Mouse (Mus musculus) embryonic facial prominence, embryonic 14.5 days (tissue): Measurements from ENCODE around the gene Ptgir. TPM values are rescaled to one million over a fixed set of nuclear protein-coding genes. Genes with fewer than 3 reads are reported as not detected.

Experiments used
- ATAC-seq: fragments of 200-750 bp; cut with Nextera tagmentation; 2 replicates; pipeline ENCODE4 v1.8.0; 2017; ENCODE audit warnings: low read depth, moderate number of reproducible peaks, moderate TSS enrichment
- DNase-seq: peaks from one replicate; pipeline ENCODE4 v3.0.0-alpha.2; 2015; ENCODE audit warnings: low spot score
- H3K27ac ChIP-seq: fragments of 300-500 bp; sonication (generic); replicated peaks from 2 replicates; pipeline ENCODE4 v1.5.1; 2014; ENCODE audit warnings: low read depth, mild to moderate bottlenecking, low read length, moderate library complexity
- H3K27me3 ChIP-seq: fragments of 300-500 bp; sonication (generic); replicated peaks from 2 replicates; pipeline ENCODE4 v1.6.1; 2014; ENCODE audit warnings: low read length; ENCODE audit not compliant: control insufficient read depth, insufficient read depth
- H3K36me3 ChIP-seq: fragments of 300-500 bp; sonication (generic); 2 replicates; pipeline ENCODE4 v1.6.1; 2014; ENCODE audit warnings: low read length, mixed read lengths; ENCODE audit not compliant: control insufficient read depth, insufficient read depth
- H3K4me1 ChIP-seq: fragments of 300-500 bp; sonication (generic); 2 replicates; pipeline ENCODE4 v1.6.1; 2014; ENCODE audit warnings: antibody characterized with exemption, low read length; ENCODE audit not compliant: control insufficient read depth, insufficient read depth
- H3K4me2 ChIP-seq: fragments of 300-500 bp; sonication (generic); 2 replicates; pipeline ENCODE4 v1.6.1; 2014; ENCODE audit warnings: low read depth, mild to moderate bottlenecking, low read length, moderate library complexity, mixed read lengths
- H3K4me3 ChIP-seq: fragments of 300-500 bp; sonication (generic); 2 replicates; pipeline ENCODE4 v1.5.1; 2014; ENCODE audit warnings: low read depth, mild to moderate bottlenecking, low read length
- H3K9ac ChIP-seq: fragments of 300-500 bp; sonication (generic); 2 replicates; pipeline ENCODE4 v1.6.1; 2014; ENCODE audit warnings: low read depth, mild to moderate bottlenecking, low read length, moderate library complexity, mixed read lengths
- H3K9me3 ChIP-seq: fragments of 300-500 bp; sonication (generic); 2 replicates; pipeline ENCODE4 v1.6.1; 2016; ENCODE audit warnings: low read length; ENCODE audit not compliant: control insufficient read depth
- WGBS: fragments of 180-500 bp; shearing (Covaris S2); extraction: QIAGEN DNeasy Blood & Tissue Kit; methylation state at CpG from one replicate; pipeline ENCODE4 v1.1.7; 2014; 5-methylcytosine and 5-hydroxymethylcytosine counted together
- polyA plus RNA-seq: library from polyadenylated mRNA; unstranded; fragments of >200 nt; fragmentation: Nextera tagmentation; extraction: Ambion mirVana; gene quantifications from 2 replicates; pipeline ENCODE4 v1.2.1, GENCODE M21; 2014

Ptgir gene
- polyA plus RNA-seq, 1 experiment from 2014 or later, result 1.9 TPM

DNA sequence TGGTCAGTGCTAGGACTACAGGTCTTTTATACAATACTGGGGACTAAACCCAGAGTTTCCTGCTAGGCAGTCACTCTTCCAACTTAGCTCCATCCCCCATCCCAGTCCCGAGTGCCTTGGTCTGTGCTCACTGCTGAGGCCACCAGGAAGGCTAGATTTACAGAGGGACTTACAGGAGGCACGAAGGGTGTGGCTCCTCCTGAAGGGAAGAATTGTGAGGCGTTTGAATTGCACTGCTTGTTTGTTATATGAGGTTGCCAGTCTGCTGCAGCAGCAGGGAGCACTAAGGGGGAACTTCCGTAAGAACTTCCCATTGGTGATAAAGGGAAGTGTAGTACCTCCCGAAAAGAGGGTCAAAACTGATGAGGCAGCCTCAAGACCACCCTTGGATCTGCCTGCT lies 25.7 kb upstream of the Ptgir start:
- ATAC-seq (no peak), DNase-seq (no peak)
- Histone ChIP-seq H3K9me3 (peaks cover 4% of the 10 kb centered on the region; the same call in 1 of the 2 replicates), H3K4me2 (no peak overlapping the region), H3K9ac (no peak overlapping the region), H3K4me1 (peaks cover 11% of the 10 kb centered on the region; the same call in 1 of the 2 replicates), H3K27ac (peak overlapping the region; percentile 59), H3K36me3 (peaks cover 56% of the 10 kb centered on the region), H3K4me3 (no peak overlapping the region), H3K27me3 (no peaks in the 10 kb centered on the region)
- 18% methylated on average over 5 of the region's 5 CpGs for WGBS

DNA sequence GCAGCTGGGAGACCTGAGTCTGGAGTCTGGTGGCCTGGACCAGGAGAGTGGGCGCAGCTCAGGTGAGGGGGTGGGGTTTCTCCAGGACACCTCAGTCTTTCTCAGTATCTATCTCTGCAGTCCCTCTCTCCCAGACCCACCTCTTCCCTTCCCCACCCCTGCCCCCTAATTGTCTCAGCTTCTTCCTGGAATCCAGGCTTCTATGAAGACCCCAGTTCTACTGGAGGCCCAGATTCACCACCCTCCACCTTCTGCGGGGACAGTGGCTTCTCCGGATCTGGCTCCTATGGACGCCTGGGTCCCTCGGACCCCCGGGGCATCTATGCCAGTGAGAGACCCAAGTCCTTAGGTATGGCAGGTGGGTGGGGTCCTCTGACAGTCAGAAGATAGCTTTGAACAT lies 23.1 kb upstream of the Ptgir start:
- Histone ChIP-seq H3K27me3 (no peaks in the 10 kb centered on the region), H3K4me1 (peaks cover 6% of the 10 kb centered on the region; the same call in 1 of the 2 replicates), H3K36me3 (peaks cover 79% of the 10 kb centered on the region), H3K4me3 (no peak overlapping the region), H3K27ac (no peak overlapping the region), H3K4me2 (no peak overlapping the region), H3K9me3 (peaks cover 12% of the 10 kb centered on the region; the same call in 1 of the 2 replicates), H3K9ac (no peak overlapping the region)
- 91% methylated on average over 6 of the region's 6 CpGs for WGBS
- no peak for ATAC-seq
- DNase-seq, result no peak

DNA sequence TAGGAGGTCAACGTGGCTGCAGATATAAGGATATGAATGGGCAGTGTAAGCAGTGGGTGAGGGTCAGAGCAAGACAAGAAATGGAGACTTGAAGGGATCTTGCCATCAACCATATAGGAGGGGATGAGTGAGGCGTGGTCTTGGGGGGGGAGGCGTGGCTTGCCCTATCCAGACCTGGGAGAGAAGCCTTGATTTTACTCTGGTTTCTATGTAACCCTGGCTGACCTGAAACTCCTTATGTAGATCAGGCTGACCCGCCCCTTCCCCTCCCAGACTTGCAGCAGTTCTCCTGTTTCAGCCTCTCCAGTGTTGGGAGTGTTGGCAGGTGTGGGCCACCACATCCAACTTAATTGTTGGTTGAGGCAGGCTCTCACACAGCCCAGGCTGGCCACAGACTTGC lies 22.0 kb upstream of the Ptgir start:
- WGBS, result 60% methylated on average over 4 of the region's 4 CpGs
- H3K36me3 ChIP-seq, result peaks cover 72% of the 10 kb centered on the region
- DNase-seq (no peak), ATAC-seq (no peak)
- no peaks in the 10 kb centered on the region for H3K27me3 ChIP-seq
- no peak overlapping the region for H3K9ac ChIP-seq
- no peak overlapping the region for H3K27ac ChIP-seq
- peaks cover 6% of the 10 kb centered on the region for H3K4me1 ChIP-seq
- H3K4me3 ChIP-seq, result no peak overlapping the region
- peaks cover 12% of the 10 kb centered on the region; the same call in 1 of the 2 replicates for H3K9me3 ChIP-seq
- no peak overlapping the region for H3K4me2 ChIP-seq

DNA sequence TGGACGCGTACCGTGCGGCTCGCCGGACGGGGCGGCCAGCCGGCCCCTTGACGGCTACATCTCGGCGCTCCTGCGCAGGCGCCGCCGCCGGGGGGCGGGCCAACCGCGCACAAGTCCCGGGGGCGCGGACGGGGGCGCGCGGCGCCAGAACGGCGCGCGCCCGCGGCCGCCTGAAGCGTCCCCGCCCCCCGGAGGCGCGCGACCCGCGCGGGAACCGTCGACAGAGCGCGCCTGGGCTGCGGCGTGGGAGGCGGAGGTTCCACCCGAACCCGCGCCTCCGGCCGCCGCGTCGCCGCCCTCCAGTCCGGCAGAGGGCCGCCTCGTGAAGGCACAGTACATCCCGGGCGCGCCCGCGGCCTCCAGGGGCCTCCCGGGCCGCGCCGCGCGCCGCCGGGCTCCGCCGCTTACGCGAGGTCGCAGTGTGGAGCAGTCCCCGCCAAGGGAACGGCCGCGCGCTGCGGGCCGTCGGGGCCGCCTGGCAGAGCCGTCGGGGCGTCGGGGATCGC lies 21.0 kb upstream of the Ptgir start:
- Histone ChIP-seq H3K4me1 (peaks cover 2% of the 10 kb centered on the region; the same call in 1 of the 2 replicates), H3K4me2 (peak overlapping the region; percentile 26), H3K27ac (no peak overlapping the region), H3K36me3 (peaks cover 71% of the 10 kb centered on the region), H3K9me3 (peaks cover 12% of the 10 kb centered on the region; the same call in 1 of the 2 replicates), H3K9ac (peak overlapping the region; percentile 30; the same call in 1 of the 2 replicates), H3K4me3 (peak overlapping the region; percentile 30), H3K27me3 (no peaks in the 10 kb centered on the region)
- DNase-seq (no peak), ATAC-seq (peak; percentile 27; the same call in 1 of the 2 replicates)
- WGBS, result 27% methylated on average over 14 of the region's 95 CpGs

DNA sequence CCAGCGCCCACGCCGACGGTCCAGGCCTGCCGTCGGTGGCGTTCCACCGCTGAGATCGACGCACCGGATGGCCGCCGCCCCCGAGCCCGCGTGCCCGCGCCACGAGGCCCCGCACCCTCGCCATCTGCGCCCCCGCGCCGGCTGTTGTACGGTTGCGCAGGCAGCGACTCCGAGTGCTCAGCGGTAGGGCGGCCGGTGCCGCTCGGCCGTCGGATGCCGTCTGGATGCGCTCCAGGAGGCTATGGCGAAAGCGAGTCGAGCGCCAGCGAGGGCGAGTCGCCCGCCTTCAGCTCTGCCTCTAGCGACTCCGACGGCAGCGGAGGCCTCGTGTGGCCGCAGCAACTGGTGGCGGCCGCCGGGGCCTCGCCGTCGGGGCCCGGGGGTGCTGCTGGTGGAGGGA lies 20.4 kb upstream of the Ptgir start:
- H3K27me3 ChIP-seq, result no peaks in the 10 kb centered on the region
- peaks cover 3% of the 10 kb centered on the region; the same call in 1 of the 2 replicates for H3K4me1 ChIP-seq
- H3K9ac ChIP-seq, result 0 out of 2 replicates have a peak overlapping the region, but pooled peaks have one; percentile 30
- peaks cover 12% of the 10 kb centered on the region; the same call in 1 of the 2 replicates for H3K9me3 ChIP-seq
- no peak overlapping the region for H3K27ac ChIP-seq
- DNase-seq (no peak), ATAC-seq (no peak)
- peak overlapping the region; percentile 30 for H3K4me3 ChIP-seq
- H3K4me2 ChIP-seq, result 0 out of 2 replicates have a peak overlapping the region, but pooled peaks have one; percentile 26
- 57% methylated on average over 29 of the region's 59 CpGs for WGBS
- H3K36me3 ChIP-seq, result peaks cover 70% of the 10 kb centered on the region

DNA sequence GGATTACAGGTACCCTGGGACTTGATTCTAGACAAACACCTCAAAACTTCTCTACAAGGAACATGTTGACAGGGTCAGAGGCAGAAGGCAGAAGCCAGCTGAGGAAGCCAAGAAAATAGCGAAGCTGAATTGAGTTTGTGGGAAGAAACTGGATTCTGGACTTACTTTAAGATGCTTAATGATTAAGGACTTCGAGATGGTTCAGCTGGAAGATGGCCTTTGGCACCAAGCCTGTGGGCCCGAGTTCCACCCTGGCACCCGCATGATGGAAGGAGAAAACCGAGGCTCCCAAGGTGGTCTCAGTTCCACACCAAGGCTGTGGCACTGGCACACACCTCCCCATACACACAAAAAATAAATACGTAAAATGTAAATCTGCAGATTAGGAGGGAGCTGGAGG lies 15.8 kb upstream of the Ptgir start:
- H3K36me3 ChIP-seq, result peaks cover 30% of the 10 kb centered on the region
- H3K4me3 ChIP-seq, result peak overlapping the region; percentile 39
- DNase-seq, result no peak
- H3K9ac ChIP-seq, result peak overlapping the region; percentile 46; the same call in 1 of the 2 replicates
- H3K27ac ChIP-seq, result peak overlapping the region; percentile 93
- H3K27me3 ChIP-seq, result no peaks in the 10 kb centered on the region
- no peak for ATAC-seq
- WGBS, result 16% methylated on average over 6 of the region's 6 CpGs
- H3K9me3 ChIP-seq, result peaks cover 9% of the 10 kb centered on the region; the same call in 1 of the 2 replicates
- peaks cover 34% of the 10 kb centered on the region for H3K4me1 ChIP-seq
- H3K4me2 ChIP-seq, result peak overlapping the region; percentile 64

DNA sequence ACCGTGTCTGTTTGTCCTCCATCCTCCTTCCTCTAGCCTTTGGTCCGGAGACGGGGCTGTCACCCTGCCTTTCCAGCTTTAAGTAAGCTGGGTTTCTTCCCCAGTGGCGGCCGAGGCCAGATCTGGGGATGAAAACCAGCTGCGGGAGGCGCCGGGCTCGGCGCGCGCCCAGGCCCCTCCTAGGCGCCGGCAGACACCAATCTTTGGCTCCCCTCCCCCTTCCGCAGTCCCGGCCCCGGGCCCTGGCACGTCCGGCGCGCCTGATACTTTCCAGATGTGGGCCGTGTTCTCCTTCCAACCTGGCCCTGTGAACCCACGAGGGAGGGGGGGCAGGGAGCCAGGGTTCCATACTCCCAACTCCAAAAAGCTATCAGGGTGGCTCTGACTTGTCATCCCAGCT lies 15.3 kb upstream of the Ptgir start:
- Histone ChIP-seq H3K4me1 (peaks cover 34% of the 10 kb centered on the region), H3K27ac (peak overlapping the region; percentile 93), H3K4me2 (peak overlapping the region; percentile 64), H3K9ac (peak overlapping the region; percentile 46; the same call in 1 of the 2 replicates), H3K36me3 (peaks cover 26% of the 10 kb centered on the region), H3K27me3 (no peaks in the 10 kb centered on the region), H3K4me3 (peak overlapping the region; percentile 39), H3K9me3 (peaks cover 5% of the 10 kb centered on the region; the same call in 1 of the 2 replicates)
- ATAC-seq (peak; percentile 82), DNase-seq (peak; percentile 94)
- under 1% methylated on average over 23 of the region's 23 CpGs for WGBS

DNA sequence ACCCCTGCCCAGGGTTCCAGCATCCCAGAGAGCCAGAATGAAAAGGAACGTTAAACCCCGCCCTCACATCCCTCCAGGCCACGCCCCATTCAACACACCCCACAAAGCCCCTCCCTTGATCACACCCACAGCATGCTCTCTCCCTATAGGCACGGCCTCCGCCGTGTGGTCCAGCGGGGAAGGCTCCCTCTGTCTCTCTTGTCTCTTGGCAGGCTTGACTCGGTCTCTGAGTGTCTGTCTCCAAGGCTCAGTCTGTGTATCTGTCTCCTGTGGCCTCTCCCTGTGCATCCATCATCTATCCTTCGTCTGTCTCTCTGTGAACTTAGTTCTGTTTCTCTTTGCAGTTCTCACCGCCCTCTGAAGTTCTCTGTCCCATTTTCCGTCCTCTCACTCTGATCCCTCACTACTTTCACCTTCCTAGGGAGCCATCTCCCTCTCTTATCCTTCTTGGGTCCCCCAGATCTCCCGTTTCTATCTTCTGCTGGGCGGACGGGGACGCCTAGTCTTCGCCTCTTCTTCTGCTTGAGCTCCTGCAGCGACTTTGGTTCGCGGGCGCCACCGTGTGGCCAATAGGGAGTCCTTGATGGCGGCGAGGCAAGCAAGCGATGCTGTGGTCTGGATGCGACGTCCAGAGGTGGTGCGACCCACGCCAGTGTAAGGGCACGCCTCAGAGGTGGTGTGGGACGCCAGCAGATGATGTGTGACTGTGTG lies 14.5 kb upstream of the Ptgir start, which contains the start of gene Gng8:
Gene Gng8, plus strand, starts transcription at position 146 of the 711 bp plus-strand sequence.
- Histone ChIP-seq H3K36me3 (peaks cover 18% of the 10 kb centered on the region), H3K9me3 (no peaks in the 10 kb centered on the region), H3K27me3 (no peaks in the 10 kb centered on the region), H3K4me2 (peak within 1 kb of the TSS; percentile 64), H3K4me1 (peaks cover 34% of the 10 kb centered on the region), H3K27ac (peak within 1 kb of the TSS; percentile 93), H3K9ac (peak within 1 kb of the TSS; percentile 46), H3K4me3 (peak within 1 kb of the TSS; percentile 39)
- peak; percentile 84 for ATAC-seq
- peak; percentile 93 for DNase-seq
- under 1% methylated on average over 30 of the region's 30 CpGs for WGBS
